Mouse (Mus musculus) G1E (cell line): ENCODE results near the gene Dpf3. TPM values are rescaled to one million over a fixed set of nuclear protein-coding genes. Genes with fewer than 3 reads are reported as not detected.

Experiments used
- ATAC-seq: 2 replicates; pipeline ENCODE4 v1.8.0; 2016; ENCODE audit warnings: mild to moderate bottlenecking; ENCODE audit not compliant: insufficient number of reproducible peaks, poor library complexity, low FRiP score, severe bottlenecking; ENCODE audit errors: extremely low read depth
- DNase-seq: peaks from one replicate; pipeline ENCODE4 v3.0.0; 2012; ENCODE audit warnings: low spot score
- H3K27me3 ChIP-seq: 2 replicates; pipeline ENCODE4 v1.6.1; 2012; ENCODE audit warnings: mild to moderate bottlenecking, low read length, inconsistent platforms; ENCODE audit not compliant: insufficient read depth
- H3K36me3 ChIP-seq: replicated peaks from 2 replicates; pipeline ENCODE3; 2012; ENCODE audit warnings: mild to moderate bottlenecking, inconsistent platforms
- H3K4me1 ChIP-seq: 2 replicates; pipeline ENCODE4 v1.6.1; 2012; ENCODE audit warnings: low read depth, low read length, inconsistent platforms, mixed read lengths; ENCODE audit not compliant: insufficient read depth
- H3K4me3 ChIP-seq: 2 replicates; pipeline ENCODE4 v1.5.1; 2012; ENCODE audit warnings: low read depth, mild to moderate bottlenecking, inconsistent platforms, low read length, moderate library complexity, mixed read lengths
- H3K9me3 ChIP-seq: replicated peaks from 2 replicates; pipeline ENCODE4 v1.6.1; 2012; ENCODE audit warnings: inconsistent platforms
- CTCF ChIP-seq: IDR thresholded peaks from 2 replicates; pipeline ENCODE4 v1.5.1; 2012; ENCODE audit warnings: low read depth, low read length, inconsistent platforms, mixed read lengths
- GATA1 ChIP-seq: IDR thresholded peaks from 2 replicates; pipeline ENCODE4 v1.6.1; 2012; ENCODE audit warnings: borderline replicate concordance, low read length, inconsistent platforms, mixed read lengths
- GATA2 ChIP-seq: IDR thresholded peaks from 2 replicates; pipeline ENCODE4 v1.6.1; 2012; ENCODE audit warnings: low read depth, low read length, inconsistent platforms, borderline replicate concordance
- POLR2AphosphoS5 ChIP-seq: IDR thresholded peaks from 2 replicates; pipeline ENCODE4 v1.6.1; 2012; ENCODE audit warnings: low read depth, low read length, inconsistent platforms; ENCODE audit not compliant: insufficient replicate concordance
- TAL1 ChIP-seq: conservative IDR thresholded peaks from 2 replicates; pipeline ENCODE4 v1.6.1; 2012; ENCODE audit warnings: low read depth, low read length, inconsistent platforms, mixed read lengths
- polyA plus RNA-seq: library from polyadenylated mRNA; stranded (reverse); fragments of >175 nt; gene quantifications from 2 replicates; pipeline ENCODE4 v1.2.3, GENCODE M21; 2012
- total RNA-seq, 2 experiments: library from RNA; stranded (forward) in 1 of 2; stranded (reverse) in 1 of 2; fragments of 200-1000 nt in 1 of 2; fragments of >200 nt in 1 of 2; fragmentation: Nextera tagmentation in 1 of 2; gene quantifications; 2 replicates each; pipeline ENCODE4 v1.2.3; 2014 to 2017

Dpf3 gene
- total and polyA plus RNA-seq, 3 experiments: 8.1 to 19.7 (median 12.8) TPM

DNA sequence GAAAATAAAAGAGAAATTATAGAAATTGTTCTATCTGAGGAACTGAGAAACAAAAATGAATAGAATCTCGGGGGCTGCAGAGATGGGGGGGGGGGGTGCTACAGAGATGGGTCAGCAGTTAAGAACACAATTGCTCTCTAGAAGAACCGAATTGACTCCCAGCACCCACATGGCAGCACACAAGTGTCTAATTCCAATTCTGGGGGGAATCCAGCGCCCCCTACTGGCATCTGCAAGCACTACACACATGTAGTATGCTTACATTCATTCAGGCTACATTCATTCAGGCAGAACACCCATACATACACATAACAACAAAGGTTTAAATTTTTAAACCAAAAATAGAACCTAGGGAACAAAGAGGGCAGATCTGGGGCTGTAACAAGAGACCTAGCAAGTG is 122.7 kb downstream of the Dpf3 start:
- Histone ChIP-seq H3K27me3 (no peaks in the 10 kb centered on the region), H3K9me3 (peaks cover 9% of the 10 kb centered on the region; the same call in 1 of the 2 replicates), H3K36me3 (peaks cover 18% of the 10 kb centered on the region), H3K4me1 (peaks cover 25% of the 10 kb centered on the region), H3K4me3 (no peak overlapping the region)
- no peak for DNase-seq
- TF ChIP-seq GATA1: no peak
- TF ChIP-seq GATA2: no peak
- TF ChIP-seq TAL1: no peak
- TF ChIP-seq POLR2AphosphoS5: no peak
- TF ChIP-seq CTCF: peak; percentile 43
- no peak for ATAC-seq

DNA sequence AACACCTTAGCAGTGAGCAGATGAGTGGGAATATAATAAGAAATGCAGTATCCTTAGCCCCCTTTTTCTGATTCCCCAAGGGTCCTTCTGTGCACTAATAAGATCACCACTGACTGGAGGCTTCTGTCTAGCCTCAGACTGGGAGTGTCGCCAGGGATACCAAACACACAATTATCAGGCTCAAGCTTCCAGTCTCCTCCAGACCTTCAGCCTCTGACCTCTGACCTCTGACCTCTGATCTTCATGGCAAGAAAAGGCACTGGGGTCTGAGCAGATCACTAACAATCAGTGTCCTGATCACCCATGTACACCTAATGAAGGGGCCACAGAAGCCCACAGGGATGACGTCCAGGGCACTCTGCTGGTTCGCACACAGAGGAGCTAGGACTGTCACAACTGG is 125.7 kb downstream of the Dpf3 start:
- TF ChIP-seq GATA2: no peak

DNA sequence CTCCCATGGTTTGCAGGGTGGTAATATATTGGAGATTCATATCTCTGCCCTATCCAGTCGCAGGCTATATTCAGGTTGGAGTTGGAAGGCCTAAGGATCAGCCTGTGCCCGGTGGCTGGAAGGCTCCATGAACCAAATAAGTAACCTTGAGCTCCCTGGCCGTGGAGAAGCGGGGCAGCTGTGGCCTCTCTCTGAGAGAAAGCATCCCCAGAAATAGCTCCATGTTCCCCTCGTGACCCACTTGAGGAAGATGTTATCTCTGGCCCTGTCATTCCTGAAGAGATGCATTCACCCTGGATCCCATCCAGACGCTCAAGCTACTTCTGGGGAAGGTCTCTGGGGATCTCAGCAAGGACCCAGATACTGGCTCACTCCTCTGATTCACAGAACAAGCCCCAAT is 134.9 kb downstream of the Dpf3 start:
- no peak for TF ChIP-seq GATA2
- TF ChIP-seq POLR2AphosphoS5: no peak
- no peak for TF ChIP-seq TAL1
- DNase-seq (no peak), ATAC-seq (no peak)
- H3K36me3 ChIP-seq: peaks cover 21% of the 10 kb centered on the region
- no peaks in the 10 kb centered on the region; the same call in 1 of the 2 replicates for H3K27me3 ChIP-seq
- no peak overlapping the region for H3K4me3 ChIP-seq
- peaks cover 11% of the 10 kb centered on the region for H3K4me1 ChIP-seq
- H3K9me3 ChIP-seq: no peaks in the 10 kb centered on the region

More for the DNA sequence above, 125.7 kb downstream of the Dpf3 start:
- H3K27me3 ChIP-seq: no peaks in the 10 kb centered on the region
- peaks cover 9% of the 10 kb centered on the region; the same call in 1 of the 2 replicates for H3K9me3 ChIP-seq
- no peak for DNase-seq
- no peak for ATAC-seq
- H3K4me1 ChIP-seq: peaks cover 10% of the 10 kb centered on the region
- H3K36me3 ChIP-seq: peaks cover 9% of the 10 kb centered on the region
- H3K4me3 ChIP-seq: no peak overlapping the region

DNA sequence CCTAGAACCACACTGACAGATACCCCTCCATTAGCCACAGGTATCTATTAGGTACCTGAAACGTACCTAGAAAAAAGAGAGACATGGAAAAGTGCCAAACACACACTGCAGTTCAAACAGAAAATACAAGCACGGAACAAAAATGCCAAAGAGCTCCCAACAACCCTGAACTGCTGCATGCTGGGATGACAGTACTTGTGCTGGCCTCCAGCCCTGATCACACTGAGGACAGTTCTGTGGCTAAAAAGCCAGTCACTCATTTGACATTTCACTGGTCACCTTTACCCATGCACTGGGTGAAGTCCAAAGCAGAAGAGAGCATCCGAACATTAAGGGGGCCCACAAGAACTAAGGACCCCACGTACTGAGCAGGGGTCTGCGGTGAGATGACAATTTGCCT is 137.8 kb downstream of the Dpf3 start:
- ATAC-seq: no peak
- Histone ChIP-seq H3K4me3 (no peak overlapping the region), H3K27me3 (no peaks in the 10 kb centered on the region)

DNA sequence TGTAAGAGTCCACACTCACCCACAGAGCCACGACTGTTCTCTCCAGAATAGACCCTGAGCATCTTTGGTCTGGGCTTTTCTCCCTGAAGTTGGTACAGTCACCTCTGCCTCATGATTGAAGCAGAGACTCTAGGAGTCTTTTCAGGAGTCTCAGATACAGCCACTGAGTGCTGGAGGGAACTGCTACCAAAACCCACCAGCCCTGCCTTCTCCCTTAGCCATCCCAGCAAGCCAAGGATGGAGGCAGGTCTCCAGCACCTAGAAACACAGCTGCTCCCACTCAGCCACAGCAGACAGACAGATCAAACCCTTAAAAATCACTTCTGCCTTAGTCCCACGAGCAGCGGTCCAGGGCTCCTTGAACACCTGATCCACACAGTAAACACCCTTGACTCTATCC is 139.3 kb downstream of the Dpf3 start:
- TF ChIP-seq GATA2: no peak
- TF ChIP-seq POLR2AphosphoS5: no peak
- no peak for TF ChIP-seq GATA1
- TF ChIP-seq CTCF: no peak
- no peak for TF ChIP-seq TAL1
- no peak for DNase-seq
- H3K36me3 ChIP-seq: peaks cover 22% of the 10 kb centered on the region
- ATAC-seq: no peak
- no peaks in the 10 kb centered on the region for H3K9me3 ChIP-seq
- H3K4me1 ChIP-seq: no peaks in the 10 kb centered on the region
- no peaks in the 10 kb centered on the region for H3K27me3 ChIP-seq
- H3K4me3 ChIP-seq: no peak overlapping the region

More for the DNA sequence above, 137.8 kb downstream of the Dpf3 start:
- H3K4me1 ChIP-seq: peaks cover 10% of the 10 kb centered on the region
- TF ChIP-seq GATA2 (no peak), POLR2AphosphoS5 (no peak), CTCF (no peak), TAL1 (no peak), GATA1 (no peak)
- DNase-seq: no peak
- H3K36me3 ChIP-seq: peaks cover 24% of the 10 kb centered on the region
- H3K9me3 ChIP-seq: no peaks in the 10 kb centered on the region

DNA sequence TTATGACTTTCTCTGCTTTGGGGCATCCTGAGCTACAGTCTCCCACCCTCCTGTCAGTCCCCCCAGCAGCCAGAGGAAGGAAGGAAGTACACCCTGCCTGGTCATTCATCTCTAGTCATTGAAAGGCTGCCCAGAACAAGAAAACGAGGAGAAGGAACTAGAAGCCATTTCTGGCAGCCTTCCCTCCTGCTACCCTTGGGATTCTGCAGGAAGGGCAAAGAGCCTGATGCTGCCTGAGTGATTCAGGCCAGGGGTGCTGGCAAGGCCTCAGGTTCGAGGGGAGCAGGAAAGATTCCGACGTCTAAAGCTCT is 144.7 kb downstream of the Dpf3 start:
- no peaks in the 10 kb centered on the region; the same call in 1 of the 2 replicates for H3K4me1 ChIP-seq
- no peak for ATAC-seq
- peaks cover 19% of the 10 kb centered on the region for H3K36me3 ChIP-seq
- DNase-seq: no peak
- TF ChIP-seq POLR2AphosphoS5: no peak
- no peak for TF ChIP-seq TAL1
- TF ChIP-seq CTCF: no peak
- TF ChIP-seq GATA2: no peak
- TF ChIP-seq GATA1: no peak
- H3K4me3 ChIP-seq: no peak overlapping the region
- H3K27me3 ChIP-seq: no peaks in the 10 kb centered on the region
- H3K9me3 ChIP-seq: no peaks in the 10 kb centered on the region

DNA sequence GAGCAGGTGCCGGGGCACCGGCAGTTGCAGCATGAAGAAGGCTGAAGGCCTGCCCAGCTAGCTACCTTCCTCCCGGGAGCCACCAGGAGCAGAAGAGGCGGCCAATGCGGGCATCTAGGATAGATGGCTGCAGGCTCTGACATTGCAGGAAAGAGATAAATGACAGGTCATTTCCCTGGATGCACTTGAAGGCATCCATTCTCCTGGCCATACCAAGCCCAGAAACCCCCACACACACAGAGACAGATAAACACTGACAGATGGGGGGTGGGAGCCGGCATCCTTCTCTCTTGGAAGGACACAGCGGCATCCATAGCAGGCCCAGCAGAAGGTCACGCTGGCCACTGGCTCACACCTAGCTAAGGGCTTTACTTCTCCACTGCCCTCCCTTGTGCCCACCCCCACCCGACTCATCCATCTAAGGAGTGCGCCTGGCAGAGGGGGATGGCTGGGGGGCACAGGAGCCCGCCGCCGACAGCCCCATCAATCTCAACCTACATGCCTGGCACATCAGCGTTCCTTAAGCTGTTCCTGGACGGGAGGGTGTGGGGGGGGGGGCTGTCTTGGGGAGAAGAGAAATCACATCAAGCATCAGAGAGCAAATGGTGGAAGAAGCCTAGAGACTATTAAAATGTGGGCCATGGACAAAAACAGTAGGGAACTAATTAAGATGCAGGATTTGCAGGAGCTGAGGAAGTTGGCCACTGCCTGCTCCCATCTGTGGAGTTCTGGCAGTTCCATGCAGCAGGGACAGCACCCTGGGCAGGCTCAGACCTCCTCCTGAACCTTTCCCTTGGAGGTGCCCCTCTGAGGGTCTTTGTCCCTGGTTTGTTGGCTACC is 145.3 kb downstream of the Dpf3 start:
- no peak for ATAC-seq
- no peak for DNase-seq
- Histone ChIP-seq H3K4me3 (no peak overlapping the region), H3K27me3 (no peaks in the 10 kb centered on the region), H3K9me3 (no peaks in the 10 kb centered on the region), H3K4me1 (no peaks in the 10 kb centered on the region; the same call in 1 of the 2 replicates), H3K36me3 (peaks cover 16% of the 10 kb centered on the region)
- no peak for TF ChIP-seq GATA1
- no peak for TF ChIP-seq POLR2AphosphoS5
- no peak for TF ChIP-seq TAL1
- no peak for TF ChIP-seq GATA2
- TF ChIP-seq CTCF: no peak
